Mouse (Mus musculus): ENCODE data around the gene Snx29.

The Snx29 gene

DNA sequence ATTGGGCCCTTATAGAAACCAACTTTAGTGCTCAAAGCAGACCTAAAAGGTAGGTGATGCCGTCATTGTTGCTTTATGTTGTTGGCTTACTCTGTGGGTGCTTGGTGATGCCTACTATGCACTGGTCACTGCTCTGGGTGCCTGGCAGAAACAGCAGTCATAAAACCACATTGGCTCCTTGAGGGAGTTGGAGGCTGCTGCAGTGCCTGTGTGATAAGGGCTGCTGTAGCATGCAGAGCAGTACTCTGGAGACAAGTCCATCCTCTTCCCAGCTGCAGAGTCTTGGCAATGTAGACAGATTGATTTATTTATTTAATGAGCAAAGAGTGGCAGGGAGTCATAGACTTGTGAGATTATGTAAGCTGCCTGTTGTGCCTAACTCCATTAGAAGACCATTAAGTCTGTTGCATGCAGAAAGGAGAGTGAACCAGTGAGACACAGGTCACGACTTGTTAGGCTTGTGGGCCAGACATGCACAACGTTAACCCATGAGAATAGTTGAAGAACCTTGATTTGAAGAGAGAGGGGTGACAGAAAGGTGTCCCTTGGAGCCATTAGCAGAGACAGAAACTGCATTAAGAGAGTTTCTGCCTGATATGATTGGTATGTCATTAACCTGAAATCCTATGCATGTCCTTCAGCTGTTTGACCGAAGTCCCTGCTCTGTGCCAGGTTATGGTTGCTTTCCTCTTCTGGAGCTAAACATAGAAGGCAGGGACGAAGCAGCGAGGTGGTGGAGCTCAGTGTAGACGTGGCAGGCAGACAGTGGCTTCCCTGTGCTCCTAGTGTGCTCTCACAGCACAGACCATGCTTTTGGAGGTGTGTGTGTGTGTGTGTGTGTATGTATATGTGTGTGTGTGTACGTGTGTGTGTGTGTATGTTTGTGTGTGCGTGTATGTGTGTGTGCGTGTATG is 267.3 kb downstream of the Snx29 start:
- no peak for DNase-seq (ENCODE audit: low spot score in 2 of 2)

GRCm38 (mm10) chr16:11596599-11596998 is 273.9 kb downstream of the Snx29 start:
- no peak for DNase-seq (ENCODE audit: low spot score in 2 of 2)

DNA sequence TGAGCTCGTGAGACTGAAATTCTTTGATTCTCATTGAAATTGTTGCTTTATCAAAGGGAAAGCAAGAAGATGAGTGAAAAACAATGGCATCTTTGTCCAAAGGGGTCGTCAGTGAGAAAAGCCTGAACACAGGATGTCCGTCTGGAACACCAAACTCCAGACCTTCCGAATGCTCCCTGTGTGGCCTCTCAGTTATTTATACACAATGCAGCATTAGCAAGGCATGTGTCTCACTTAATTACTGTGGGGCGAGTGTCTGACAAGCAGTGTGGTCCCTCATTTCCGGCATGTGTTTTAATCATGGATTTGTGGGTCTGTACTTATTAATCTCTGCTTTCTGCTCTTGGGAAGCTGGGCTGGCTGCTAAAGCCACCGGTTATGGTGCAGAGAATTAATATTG is 275.1 kb downstream of the Snx29 start:
- DNase-seq (ENCODE audit: low spot score in 2 of 2): no peak

- no peak for DNase-seq (ENCODE audit: low spot score in 2 of 2)
Measured at GRCm38 (mm10) chr16:11599523-11599922, 276.8 kb downstream of the Snx29 start.

- no peak for DNase-seq (ENCODE audit: low spot score in 2 of 2)
Measured at GRCm38 (mm10) chr16:11601336-11602082, 278.8 kb downstream of the Snx29 start.

DNA sequence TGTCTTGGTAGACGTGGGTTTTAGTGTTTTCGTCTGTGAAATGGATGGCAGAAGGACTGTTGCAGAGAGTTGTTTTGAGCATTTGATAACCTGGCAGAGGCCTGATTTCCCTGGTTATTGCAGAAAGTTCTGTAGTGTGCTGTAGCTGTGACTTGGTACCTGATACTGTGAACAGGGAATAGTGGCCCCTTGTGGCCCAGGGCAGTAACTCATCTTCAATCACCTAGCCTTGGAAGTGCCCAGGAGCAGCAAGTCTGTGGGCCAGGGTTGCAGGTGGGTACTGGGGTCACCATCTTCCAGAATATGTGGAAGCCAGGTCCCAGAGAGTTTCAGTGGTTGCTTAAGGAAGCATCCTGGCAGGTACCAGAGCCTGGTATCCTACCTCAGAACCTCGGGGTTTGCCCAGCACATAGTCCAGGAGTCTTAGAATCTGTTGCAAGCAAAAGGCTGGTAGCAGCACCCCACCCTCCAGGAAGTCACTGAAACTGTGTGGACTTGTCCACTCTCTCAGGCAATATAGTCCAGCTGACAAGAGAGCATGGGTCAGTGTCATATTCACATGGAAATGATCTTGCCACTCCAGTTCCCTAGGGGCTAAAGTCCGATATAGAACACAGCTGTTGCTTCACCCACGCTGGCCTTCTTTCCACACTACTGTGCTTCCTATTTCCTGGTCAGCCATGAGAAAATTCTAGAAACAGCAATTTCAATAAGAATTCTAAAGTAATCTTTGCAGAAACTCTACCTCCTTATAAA is 281.1 kb downstream of the Snx29 start:
- peak in 1 of 2 experiments; percentile 31 for DNase-seq (ENCODE audit: low spot score in 2 of 2)

DNA sequence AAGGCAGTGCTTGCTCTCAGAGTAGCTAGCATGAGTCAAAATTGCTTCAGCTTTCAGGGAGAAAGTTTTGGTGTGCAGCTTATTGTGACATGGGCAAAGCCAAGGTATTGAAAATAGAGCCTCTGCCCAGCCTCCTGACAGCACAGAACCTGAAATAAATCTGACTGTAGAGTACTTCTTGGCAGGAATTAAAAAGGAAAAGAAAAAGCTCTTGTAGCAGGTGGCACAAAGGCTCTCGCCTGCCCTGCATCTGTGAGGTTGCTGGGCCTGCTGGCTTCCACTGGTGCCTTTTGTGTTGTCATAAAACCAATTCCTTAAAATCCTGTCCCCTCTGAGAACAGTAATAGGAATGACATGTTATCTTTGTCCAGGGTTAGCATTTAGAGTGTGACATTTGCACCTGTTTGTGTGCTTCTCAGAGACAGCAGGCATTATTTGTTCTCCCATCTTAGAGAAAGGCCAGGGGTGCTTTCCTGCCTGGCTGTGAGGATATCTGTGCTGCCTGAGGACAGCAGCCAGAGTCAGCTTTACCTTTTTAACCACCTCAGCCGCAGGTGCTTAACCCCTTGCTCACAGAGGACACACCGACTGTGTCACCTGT is 289.9 kb downstream of the Snx29 start:
- no peak for DNase-seq (ENCODE audit: low spot score in 2 of 2)

- DNase-seq (ENCODE audit: low spot score in 2 of 2): no peak
Measured at GRCm38 (mm10) chr16:11614401-11615014, 291.8 kb downstream of the Snx29 start.

- DNase-seq (ENCODE audit: low spot score in 2 of 2): no peak
Measured at GRCm38 (mm10) chr16:11615633-11616032, 292.9 kb downstream of the Snx29 start.

DNA sequence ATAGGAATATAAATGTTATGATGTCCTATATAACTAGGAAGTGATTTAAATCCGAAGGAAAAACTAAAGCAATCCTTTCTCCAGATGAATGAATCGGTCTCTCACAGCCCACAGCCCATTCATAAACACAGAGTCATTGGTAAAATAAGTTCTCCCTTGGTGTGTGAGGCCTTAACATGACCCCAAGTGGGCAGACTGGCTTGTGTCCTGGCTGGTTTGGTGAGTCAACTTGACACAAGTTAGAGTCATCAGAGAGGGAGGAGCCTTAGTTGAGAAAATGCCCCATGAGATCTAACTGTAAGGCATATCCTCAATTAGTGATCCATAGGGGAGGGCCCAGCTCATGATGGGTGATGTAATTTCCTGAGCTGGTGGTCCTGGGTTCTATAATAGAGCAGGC is 297.2 kb downstream of the Snx29 start:
- DNase-seq (ENCODE audit: low spot score in 2 of 2): no peak

DNA sequence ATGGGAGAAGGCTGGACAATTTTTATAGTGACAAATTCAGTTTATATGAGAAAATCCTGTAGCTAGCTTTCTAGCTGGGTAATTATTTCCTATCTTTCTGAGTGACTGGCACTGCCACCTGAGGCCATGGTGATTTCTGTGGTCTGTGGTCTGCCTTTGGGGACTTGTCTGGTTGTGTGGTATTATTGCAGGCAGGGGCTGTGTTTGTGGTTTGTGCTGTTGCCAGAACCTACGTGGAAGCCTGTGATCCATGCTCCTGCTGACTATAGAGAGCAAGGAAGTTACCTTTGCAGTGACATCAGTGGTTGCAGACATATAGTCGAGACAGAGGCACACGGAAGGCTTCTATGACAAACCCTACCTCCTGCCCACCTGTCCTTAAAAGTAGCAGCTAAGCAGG is 298.3 kb downstream of the Snx29 start:
- DNase-seq (ENCODE audit: low spot score in 2 of 2): no peak

- no peak for DNase-seq (ENCODE audit: low spot score in 2 of 2)
Measured at GRCm38 (mm10) chr16:11621664-11622063, 299.0 kb downstream of the Snx29 start.

DNA sequence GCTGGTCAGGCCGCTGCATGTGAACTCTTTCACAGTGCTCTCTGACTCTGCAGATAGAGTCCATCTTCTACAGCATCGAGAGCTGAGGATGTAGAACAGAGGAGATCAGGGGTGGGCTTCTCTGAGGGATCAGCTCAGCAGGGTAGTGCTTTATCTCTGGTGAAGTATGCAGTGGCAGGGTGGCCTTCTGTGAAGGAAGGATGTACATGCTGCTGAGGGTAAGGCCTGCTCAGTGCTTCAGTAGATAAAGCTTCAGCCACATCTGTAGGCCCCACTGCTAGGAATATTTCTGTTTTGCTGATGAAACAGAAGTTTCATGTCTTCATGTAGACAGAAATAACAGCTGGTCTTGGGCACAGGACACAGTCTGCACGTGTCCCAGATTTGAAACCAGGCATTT is 300.3 kb downstream of the Snx29 start:
- no peak for DNase-seq (ENCODE audit: low spot score in 2 of 2)

DNA sequence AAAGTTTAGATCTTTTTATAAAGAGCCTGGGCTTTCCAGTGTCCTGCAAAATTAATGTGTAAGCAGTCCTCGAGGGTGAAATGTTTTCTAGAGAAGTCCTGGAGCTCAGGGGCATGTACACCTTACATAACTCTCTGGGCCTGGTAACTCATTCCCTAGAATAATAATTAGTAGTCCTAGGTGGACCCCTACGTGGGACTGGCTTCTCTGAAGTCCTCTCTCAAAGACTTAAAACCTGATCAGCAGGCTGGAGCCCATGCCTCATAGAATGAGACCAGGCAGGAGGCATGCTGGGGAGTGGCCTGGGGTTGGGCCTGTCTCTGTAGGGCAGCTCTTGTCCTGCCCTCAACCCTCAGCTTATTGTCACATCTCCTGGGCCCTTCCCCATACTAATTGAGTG is 301.4 kb downstream of the Snx29 start:
- DNase-seq (ENCODE audit: low spot score in 2 of 2): no peak

DNA sequence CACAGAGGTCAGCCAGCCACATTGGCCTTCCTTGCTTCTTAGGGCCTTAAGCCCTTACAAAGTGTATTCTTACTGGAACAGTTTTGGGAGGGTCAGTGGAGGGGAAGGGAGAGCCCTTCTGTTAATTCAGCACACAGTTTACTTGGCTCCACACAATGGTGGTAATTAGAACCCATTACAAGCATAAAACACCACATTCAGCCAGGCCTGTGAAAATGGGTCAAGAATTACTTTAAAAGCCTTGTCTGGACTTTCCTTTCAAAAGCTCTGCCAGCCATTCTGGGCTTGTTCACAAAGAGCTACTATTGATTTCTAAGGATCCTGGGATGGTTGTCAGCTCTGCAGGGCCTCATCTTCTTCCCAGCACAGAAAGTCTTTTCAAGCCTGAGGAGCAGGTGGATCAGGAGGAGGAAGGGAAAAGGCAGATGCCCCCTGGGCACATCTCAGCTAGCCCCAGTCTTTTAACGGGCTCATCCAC is 303.3 kb downstream of the Snx29 start:
- DNase-seq (ENCODE audit: low spot score in 2 of 2): no peak

GRCm38 (mm10) chr16:11626616-11627015 is 303.9 kb downstream of the Snx29 start:
- no peak for DNase-seq (ENCODE audit: low spot score in 2 of 2)

DNA sequence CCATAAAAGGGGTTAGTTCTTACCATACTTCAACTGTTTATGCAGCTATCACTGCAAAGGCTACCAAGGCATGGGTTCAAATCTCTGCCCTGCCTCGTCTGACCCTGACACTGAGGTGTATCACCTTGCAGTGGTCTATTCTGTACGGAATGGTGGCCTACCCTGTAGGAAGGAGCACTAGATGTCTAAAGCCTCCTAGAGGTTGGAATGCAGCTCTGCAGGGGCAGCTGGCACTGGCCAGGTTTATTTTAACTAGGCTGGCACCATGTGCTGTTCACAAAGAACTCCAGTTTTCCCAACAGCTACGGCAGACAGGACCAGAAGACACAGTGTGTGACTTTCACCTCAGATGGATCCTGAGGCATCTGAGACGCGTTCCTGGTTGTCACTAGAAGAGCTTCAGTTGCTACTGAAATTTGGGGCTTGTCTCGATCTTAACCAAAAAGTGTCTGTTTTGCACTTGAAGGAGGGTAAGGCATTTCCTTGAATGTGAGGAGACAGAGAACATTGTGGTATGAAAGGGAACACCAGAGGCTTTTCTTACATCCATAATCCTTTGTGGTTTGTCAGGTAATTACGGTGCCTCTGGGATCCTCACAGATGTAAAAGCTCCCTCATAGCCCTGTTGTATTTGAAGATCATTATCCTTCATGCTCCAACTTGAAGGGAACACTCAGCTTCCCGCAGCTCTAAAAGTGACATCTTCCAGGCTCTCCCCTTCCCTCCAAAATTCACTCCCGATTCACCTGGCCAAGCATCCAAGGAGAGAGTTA is 305.3 kb downstream of the Snx29 start:
- DNase-seq (ENCODE audit: low spot score in 2 of 2): no peak

DNA sequence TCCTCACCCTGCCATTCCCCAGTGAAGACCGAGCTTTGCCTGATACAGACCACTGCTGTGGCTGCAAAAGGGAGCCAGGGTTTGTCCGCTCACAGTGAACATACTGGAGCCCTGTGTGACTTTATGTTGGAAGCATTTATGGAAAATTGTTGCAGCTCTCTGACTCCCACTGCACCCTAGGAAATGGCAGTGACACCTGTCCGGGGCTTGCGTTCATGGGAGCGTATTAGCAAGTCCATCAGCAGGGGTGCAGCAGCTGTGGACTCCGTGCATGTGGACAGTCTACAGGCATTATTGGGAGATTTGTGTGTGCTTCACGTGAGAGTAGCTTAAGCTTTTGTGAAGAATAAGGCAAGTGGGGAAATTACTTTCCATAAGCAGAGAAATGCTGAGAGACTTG is 307.0 kb downstream of the Snx29 start:
- DNase-seq (ENCODE audit: low spot score in 2 of 2): no peak

DNA sequence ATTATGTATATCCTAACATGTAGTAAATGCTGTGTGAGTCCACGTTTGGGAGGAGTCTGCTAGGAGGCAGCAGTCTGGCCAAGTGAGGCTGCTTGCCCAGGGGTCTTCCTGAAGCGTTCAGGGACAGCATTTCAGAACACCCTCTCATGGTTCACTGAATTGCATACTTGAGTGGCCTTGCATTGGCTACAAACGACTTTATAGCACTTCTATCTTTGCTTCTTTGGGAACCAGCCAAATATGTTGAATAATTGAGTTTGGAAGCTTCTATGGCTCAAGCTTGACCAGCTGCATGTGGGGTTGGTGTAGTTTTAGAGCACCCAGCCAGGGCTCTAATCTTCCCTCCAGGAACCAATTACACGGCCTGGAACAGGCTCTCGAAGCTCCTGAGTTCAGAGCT is 307.8 kb downstream of the Snx29 start:
- no peak for DNase-seq (ENCODE audit: low spot score in 2 of 2)

DNA sequence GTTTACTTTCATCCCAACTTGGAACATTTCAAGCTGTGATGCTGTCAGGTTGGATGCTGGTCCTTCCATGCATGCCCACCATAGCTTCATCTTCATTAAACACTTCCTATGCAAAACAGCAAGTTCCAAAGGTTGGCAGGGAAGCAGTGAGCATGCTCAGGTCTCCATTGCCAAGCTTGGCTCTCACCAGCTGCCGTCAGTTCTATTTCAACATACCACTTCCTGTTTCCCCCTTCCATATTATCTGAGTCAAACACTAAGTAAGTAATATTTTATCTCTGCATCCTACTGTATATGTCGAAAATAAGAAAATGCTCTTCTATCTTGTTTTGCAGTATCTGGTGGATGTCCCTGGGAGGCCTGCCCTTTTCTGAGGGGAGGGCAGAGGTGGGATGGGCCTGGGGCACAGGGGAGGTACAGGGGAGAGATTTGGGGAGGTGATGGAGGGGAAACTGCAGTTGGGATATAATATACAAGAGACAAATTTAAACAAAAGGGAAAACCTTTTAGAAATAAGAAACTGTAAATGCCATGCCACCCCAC is 309.6 kb downstream of the Snx29 start:
- DNase-seq (ENCODE audit: low spot score in 2 of 2): no peak
